In the genomic region with DNA sequence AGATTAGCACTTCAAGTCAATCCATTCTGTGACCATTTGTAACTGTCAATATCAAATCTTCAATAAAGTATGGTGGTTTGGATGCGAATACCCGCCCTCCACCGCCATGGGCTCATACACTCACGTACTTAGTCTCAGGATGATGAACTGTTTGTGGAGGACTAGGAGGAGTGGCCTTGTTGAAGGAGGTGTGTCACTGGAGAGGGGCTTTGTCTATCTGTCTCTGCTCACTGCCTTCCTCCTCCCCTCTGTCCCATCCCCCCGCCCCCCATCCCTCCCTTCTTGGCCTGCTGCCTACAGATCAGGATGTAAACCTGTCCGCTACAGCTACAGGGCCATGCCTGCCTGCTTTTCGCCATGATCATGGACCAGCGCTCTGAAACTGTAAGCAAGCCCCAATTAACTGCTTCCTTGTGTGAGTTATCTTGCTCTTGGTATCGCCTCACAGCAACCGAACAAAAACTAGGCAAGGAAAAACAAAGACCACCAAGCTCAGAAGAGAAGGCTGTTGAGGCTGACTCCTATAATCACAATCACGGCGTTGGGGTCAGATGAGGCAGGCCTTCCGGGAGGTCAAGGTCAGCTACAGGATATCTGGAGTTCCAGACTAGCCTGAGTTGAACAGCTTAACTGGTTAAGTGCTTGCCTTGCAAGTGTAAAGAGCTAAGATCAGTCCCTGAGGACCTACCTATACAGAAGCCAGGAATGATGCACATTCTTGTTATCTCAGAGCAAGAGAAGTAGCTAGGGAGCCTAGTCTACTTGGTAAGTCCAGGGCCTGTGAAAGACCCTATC, we compare ENCODE assay signal across 21 mouse cellular contexts.
"Had no signal": no experiment of that assay in that cellular context is flagged by ENCODE, and none has a peak within 500 bp of the region (broad histone marks: within the 10 kb centered on the region; RNA-seq: fewer than 3 reads in every experiment).

No protein-coding gene starts in this region.

- H3K9me3 ChIP-seq: lung, embryonic 15.5 days; megakaryocyte, embryonic 14.5 days; midbrain, embryonic 12.5 days; neural tube, embryonic 13.5 days; neural tube, embryonic 15.5 days had no signal

- H3K4me1 ChIP-seq: midbrain, embryonic 12.5 days; neural tube, embryonic 15.5 days had no signal

- H3K27ac ChIP-seq: lung, embryonic 15.5 days; macrophage; midbrain, embryonic 12.5 days; neural tube, embryonic 13.5 days; neural tube, embryonic 15.5 days had no signal

- H3K27me3 ChIP-seq: lung, embryonic 15.5 days; megakaryocyte, embryonic 14.5 days; midbrain, embryonic 12.5 days; neural tube, embryonic 13.5 days; neural tube, embryonic 15.5 days had no signal

- DNase-seq: liver, postnatal 0 days; lung, adult 2 months; lung, postnatal 14 days; lung, postnatal 36 days; midbrain, embryonic 14.5 days; retina, postnatal 1 day; right cerebral cortex, adult 18-20 months; right cerebral cortex, postnatal 25 days; right cerebral cortex, postnatal 4 days; spleen, adult 18-20 months; thymus, adult 18-20 months; thymus, postnatal 25 days had no signal

- H3K4me3 ChIP-seq: lung, embryonic 15.5 days; megakaryocyte, embryonic 14.5 days; midbrain, embryonic 12.5 days; myocyte; neural tube, embryonic 13.5 days; neural tube, embryonic 15.5 days had no signal

- H3K4me2 ChIP-seq: lung, embryonic 15.5 days; midbrain, embryonic 12.5 days; neural tube, embryonic 13.5 days; neural tube, embryonic 15.5 days had no signal

- H3K36me3 ChIP-seq: lung, embryonic 15.5 days; midbrain, embryonic 12.5 days; neural tube, embryonic 13.5 days; neural tube, embryonic 15.5 days had no signal

- ATAC-seq: liver, postnatal 0 days; lung, postnatal 0 days; midbrain, embryonic 16.5 days had no signal

- H3K9ac ChIP-seq: liver, postnatal 0 days; lung, embryonic 15.5 days; midbrain, embryonic 12.5 days; neural tube, embryonic 13.5 days; neural tube, embryonic 15.5 days had no signal
